Mouse (Mus musculus) hindbrain, embryonic 13.5 days (tissue): ENCODE measurements at regions not wholly inside any gene's neighbourhood (a gene's known extent, or its start where the extent isn't known, plus 50 kb on each side); places are given as distances from the start of the nearest gene placed in this dataset.

Experiments used
- ATAC-seq: fragments of 200-750 bp; cut with Nextera tagmentation; 2 replicates; pipeline ENCODE4 v1.8.0; 2017; ENCODE audit warnings: moderate TSS enrichment; ENCODE audit not compliant: low FRiP score
- H3K27ac ChIP-seq: fragments of 300-500 bp; sonication (generic); 2 replicates; pipeline ENCODE4 v1.5.1; 2015; ENCODE audit warnings: inconsistent platforms, mild to moderate bottlenecking, moderate library complexity
- H3K27me3 ChIP-seq: fragments of 300-500 bp; sonication (generic); 2 replicates; pipeline ENCODE4 v1.6.1; 2015; ENCODE audit warnings: mild to moderate bottlenecking, inconsistent platforms
- H3K36me3 ChIP-seq: fragments of 300-500 bp; sonication (generic); 2 replicates; pipeline ENCODE4 v1.6.1; 2015; ENCODE audit warnings: mild to moderate bottlenecking, inconsistent platforms
- H3K4me1 ChIP-seq: fragments of 300-500 bp; sonication (generic); replicated peaks from 2 replicates; pipeline ENCODE4 v1.6.1; 2015; ENCODE audit warnings: inconsistent platforms
- H3K4me2 ChIP-seq: fragments of 300-500 bp; sonication (generic); 2 replicates; pipeline ENCODE4 v1.6.1; 2015; ENCODE audit warnings: inconsistent platforms, mild to moderate bottlenecking, moderate library complexity
- H3K4me3 ChIP-seq: fragments of 300-500 bp; sonication (generic); 2 replicates; pipeline ENCODE4 v1.5.1; 2015; ENCODE audit warnings: mild to moderate bottlenecking, inconsistent platforms
- H3K9ac ChIP-seq: fragments of 300-500 bp; sonication (generic); 2 replicates; pipeline ENCODE4 v1.6.1; 2015; ENCODE audit warnings: mild to moderate bottlenecking, inconsistent platforms
- H3K9me3 ChIP-seq: fragments of 300-500 bp; sonication (generic); 2 replicates; pipeline ENCODE4 v1.6.1; 2016; ENCODE audit warnings: inconsistent platforms
- WGBS: fragments of 180-500 bp; shearing (Covaris S2); methylation state at CpG from one replicate; pipeline ENCODE4 v1.1.7; 2015; 5-methylcytosine and 5-hydroxymethylcytosine counted together

- no peaks in the 10 kb centered on the region for H3K9me3 ChIP-seq
- no peaks in the 10 kb centered on the region for H3K4me1 ChIP-seq
- no peaks in the 10 kb centered on the region for H3K27me3 ChIP-seq
- H3K36me3 ChIP-seq, result no peaks in the 10 kb centered on the region
- H3K27ac ChIP-seq, result no peak overlapping the region
- no peak overlapping the region for H3K4me3 ChIP-seq
- no peak overlapping the region for H3K4me2 ChIP-seq
- ATAC-seq, result peak; percentile 87
- H3K9ac ChIP-seq, result no peak overlapping the region
- WGBS, result 58% methylated on average over 11 of the region's 11 CpGs
These were observed 812.0 kb upstream of the Acvr2a start for GRCm38 (mm10) chr2:48001800-48002507.

- no peak for ATAC-seq
- Histone ChIP-seq H3K9me3 (no peaks in the 10 kb centered on the region), H3K4me2 (no peak overlapping the region), H3K9ac (no peak overlapping the region), H3K27me3 (no peaks in the 10 kb centered on the region), H3K4me3 (no peak overlapping the region), H3K4me1 (no peaks in the 10 kb centered on the region), H3K27ac (no peak overlapping the region), H3K36me3 (no peaks in the 10 kb centered on the region)
- WGBS, result 81% methylated on average over 2 of the region's 2 CpGs
These were observed 803.6 kb upstream of the Acvr2a start for GRCm38 (mm10) chr2:48010308-48010707.

- H3K9ac ChIP-seq, result no peak overlapping the region
- no peaks in the 10 kb centered on the region for H3K9me3 ChIP-seq
- H3K36me3 ChIP-seq, result no peaks in the 10 kb centered on the region
- no peaks in the 10 kb centered on the region for H3K27me3 ChIP-seq
- ATAC-seq, result 0 out of 2 replicates have a peak, but pooled peaks have one; percentile 39
- H3K4me1 ChIP-seq, result no peaks in the 10 kb centered on the region
- no peak overlapping the region for H3K4me2 ChIP-seq
- no peak overlapping the region for H3K4me3 ChIP-seq
- no peak overlapping the region for H3K27ac ChIP-seq
- WGBS, result 76% methylated on average over 7 of the region's 7 CpGs
These were observed 786.4 kb upstream of the Acvr2a start for GRCm38 (mm10) chr2:48027559-48027958.

- H3K27ac ChIP-seq, result no peak overlapping the region
- no peaks in the 10 kb centered on the region for H3K4me1 ChIP-seq
- 72% methylated on average over 1 of the region's 1 CpGs for WGBS
- no peaks in the 10 kb centered on the region for H3K9me3 ChIP-seq
- H3K4me2 ChIP-seq, result no peak overlapping the region
- no peak for ATAC-seq
- H3K9ac ChIP-seq, result no peak overlapping the region
- no peaks in the 10 kb centered on the region for H3K27me3 ChIP-seq
- no peak overlapping the region for H3K4me3 ChIP-seq
- H3K36me3 ChIP-seq, result no peaks in the 10 kb centered on the region
These were observed 752.5 kb upstream of the Acvr2a start for GRCm38 (mm10) chr2:48061375-48061774.

- no peak overlapping the region for H3K4me3 ChIP-seq
- H3K4me1 ChIP-seq, result no peaks in the 10 kb centered on the region
- H3K27ac ChIP-seq, result no peak overlapping the region
- no peak overlapping the region for H3K9ac ChIP-seq
- no peaks in the 10 kb centered on the region for H3K36me3 ChIP-seq
- no peaks in the 10 kb centered on the region for H3K9me3 ChIP-seq
- no peaks in the 10 kb centered on the region for H3K27me3 ChIP-seq
- 75% methylated on average over 9 of the region's 9 CpGs for WGBS
- no peak overlapping the region for H3K4me2 ChIP-seq
- no peak for ATAC-seq
These were observed 750.5 kb upstream of the Acvr2a start for GRCm38 (mm10) chr2:48063436-48063835.

GRCm38 (mm10) chr2:48065162-48065561 lies 748.7 kb upstream of the Acvr2a start:
- Histone ChIP-seq H3K4me2 (no peak overlapping the region), H3K27ac (no peak overlapping the region), H3K4me3 (no peak overlapping the region), H3K36me3 (no peaks in the 10 kb centered on the region), H3K27me3 (no peaks in the 10 kb centered on the region), H3K9ac (no peak overlapping the region), H3K4me1 (no peaks in the 10 kb centered on the region), H3K9me3 (no peaks in the 10 kb centered on the region)
- ATAC-seq, result no peak
- 73% methylated on average over 3 of the region's 3 CpGs for WGBS

GRCm38 (mm10) chr2:48082120-48082799 lies 731.6 kb upstream of the Acvr2a start:
- Histone ChIP-seq H3K9me3 (no peaks in the 10 kb centered on the region), H3K27ac (no peak overlapping the region), H3K4me2 (no peak overlapping the region), H3K9ac (no peak overlapping the region), H3K36me3 (no peaks in the 10 kb centered on the region), H3K4me3 (no peak overlapping the region), H3K4me1 (peaks cover 4% of the 10 kb centered on the region; the same call in 1 of the 2 replicates), H3K27me3 (no peaks in the 10 kb centered on the region)
- no peak; the same call in 1 of the 2 replicates for ATAC-seq
- 30% methylated on average over 3 of the region's 3 CpGs for WGBS

GRCm38 (mm10) chr2:48098287-48098686 lies 715.6 kb upstream of the Acvr2a start:
- ATAC-seq, result peak; percentile 46; the same call in 1 of the 2 replicates
- no peak overlapping the region for H3K4me2 ChIP-seq
- no peak overlapping the region for H3K27ac ChIP-seq
- 76% methylated on average over 1 of the region's 1 CpGs for WGBS
- H3K4me1 ChIP-seq, result peaks cover 17% of the 10 kb centered on the region
- no peaks in the 10 kb centered on the region for H3K36me3 ChIP-seq
- no peaks in the 10 kb centered on the region for H3K9me3 ChIP-seq
- no peak overlapping the region for H3K4me3 ChIP-seq
- no peaks in the 10 kb centered on the region for H3K27me3 ChIP-seq
- no peak overlapping the region for H3K9ac ChIP-seq

- Histone ChIP-seq H3K4me2 (no peak overlapping the region), H3K4me3 (no peak overlapping the region), H3K9ac (no peak overlapping the region), H3K27me3 (no peaks in the 10 kb centered on the region), H3K27ac (peak overlapping the region; percentile 48), H3K4me1 (peaks cover 17% of the 10 kb centered on the region), H3K36me3 (no peaks in the 10 kb centered on the region), H3K9me3 (no peaks in the 10 kb centered on the region)
- WGBS, result 40% methylated on average over 8 of the region's 8 CpGs
- peak; percentile 49; the same call in 1 of the 2 replicates for ATAC-seq
These were observed 714.9 kb upstream of the Acvr2a start for GRCm38 (mm10) chr2:48098931-48099531.

- H3K4me2 ChIP-seq, result no peak overlapping the region
- no peaks in the 10 kb centered on the region for H3K4me1 ChIP-seq
- no peaks in the 10 kb centered on the region for H3K36me3 ChIP-seq
- H3K4me3 ChIP-seq, result no peak overlapping the region
- 41% methylated on average over 7 of the region's 7 CpGs for WGBS
- no peaks in the 10 kb centered on the region for H3K9me3 ChIP-seq
- ATAC-seq, result no peak
- no peaks in the 10 kb centered on the region for H3K27me3 ChIP-seq
- H3K27ac ChIP-seq, result no peak overlapping the region
- no peak overlapping the region for H3K9ac ChIP-seq
These were observed 690.2 kb upstream of the Acvr2a start for GRCm38 (mm10) chr2:48123662-48124061.

GRCm38 (mm10) chr2:48138051-48138611 lies 675.8 kb upstream of the Acvr2a start:
- H3K9ac ChIP-seq, result no peak overlapping the region
- no peak overlapping the region for H3K4me3 ChIP-seq
- WGBS, result 86% methylated on average over 2 of the region's 2 CpGs
- H3K27ac ChIP-seq, result no peak overlapping the region
- H3K9me3 ChIP-seq, result no peaks in the 10 kb centered on the region
- no peaks in the 10 kb centered on the region for H3K4me1 ChIP-seq
- no peaks in the 10 kb centered on the region for H3K27me3 ChIP-seq
- ATAC-seq, result no peak
- no peaks in the 10 kb centered on the region for H3K36me3 ChIP-seq
- no peak overlapping the region for H3K4me2 ChIP-seq

- no peaks in the 10 kb centered on the region for H3K4me1 ChIP-seq
- H3K27me3 ChIP-seq, result no peaks in the 10 kb centered on the region
- 96% methylated on average over 2 of the region's 2 CpGs for WGBS
- no peak overlapping the region for H3K27ac ChIP-seq
- no peak for ATAC-seq
- H3K4me2 ChIP-seq, result no peak overlapping the region
- H3K9me3 ChIP-seq, result no peaks in the 10 kb centered on the region
- H3K36me3 ChIP-seq, result no peaks in the 10 kb centered on the region
- no peak overlapping the region for H3K4me3 ChIP-seq
- no peak overlapping the region for H3K9ac ChIP-seq
These were observed 672.6 kb upstream of the Acvr2a start for GRCm38 (mm10) chr2:48141281-48141680.
